Mouse (Mus musculus): ENCODE measurements around the gene Klhl8. TPM values are rescaled to one million over a fixed set of nuclear protein-coding genes. Genes with fewer than 3 reads are reported as not detected.
"Not testable (repeated sequence)": the region's sequence is repeated elsewhere in the genome, so short reads cannot be mapped to it uniquely, and the experiment has no call there.

Klhl8 gene
- total and polyA plus RNA-seq, 2 experiments from 2014 or later: 47.3 to 51.2 TPM

DNA sequence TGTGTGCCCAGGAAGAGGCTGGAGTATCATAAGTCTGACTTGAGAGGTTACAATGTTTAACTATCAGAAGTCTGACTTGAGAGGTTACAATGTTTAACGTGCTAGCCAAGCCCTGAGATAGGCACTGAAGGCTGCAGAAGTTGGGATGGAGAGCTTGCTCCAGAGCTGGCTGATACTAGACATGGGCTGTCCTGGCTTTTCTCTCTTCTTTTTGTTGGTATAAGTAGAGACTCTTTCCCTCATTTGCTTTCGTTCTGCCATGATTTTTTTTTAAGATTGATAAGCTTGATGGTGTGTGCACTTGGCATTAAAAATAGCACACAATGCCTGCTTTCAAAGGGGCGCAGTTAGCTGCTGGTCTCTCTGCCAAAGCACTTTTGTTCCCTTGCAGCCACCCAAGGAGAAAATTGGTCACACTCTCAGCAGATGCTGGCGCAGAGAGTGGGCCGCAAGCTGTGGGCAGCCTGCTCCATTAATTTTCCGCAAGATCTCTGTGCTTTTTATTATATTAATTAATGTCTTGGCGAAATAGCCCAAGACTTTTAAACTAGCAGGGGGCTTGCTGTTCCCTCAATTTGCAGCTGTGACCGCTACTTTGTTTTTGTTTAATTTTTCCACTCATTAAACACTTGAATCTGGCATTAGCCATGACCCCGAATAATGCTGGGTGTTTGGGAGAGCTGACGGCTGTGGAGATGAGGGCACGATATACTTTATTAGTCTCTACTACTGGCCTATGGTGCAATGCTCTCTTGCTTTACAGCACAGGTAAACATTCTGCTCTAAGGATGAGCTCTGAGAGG lies 27.7 kb upstream of the Klhl8 start:
- 7% methylated on average over 11 of the region's 11 CpGs for WGBS
- H3K36me3 ChIP-seq (ENCODE audit: insufficient read depth): no peaks in the 10 kb centered on the region
- ATAC-seq: peak; percentile 88

DNA sequence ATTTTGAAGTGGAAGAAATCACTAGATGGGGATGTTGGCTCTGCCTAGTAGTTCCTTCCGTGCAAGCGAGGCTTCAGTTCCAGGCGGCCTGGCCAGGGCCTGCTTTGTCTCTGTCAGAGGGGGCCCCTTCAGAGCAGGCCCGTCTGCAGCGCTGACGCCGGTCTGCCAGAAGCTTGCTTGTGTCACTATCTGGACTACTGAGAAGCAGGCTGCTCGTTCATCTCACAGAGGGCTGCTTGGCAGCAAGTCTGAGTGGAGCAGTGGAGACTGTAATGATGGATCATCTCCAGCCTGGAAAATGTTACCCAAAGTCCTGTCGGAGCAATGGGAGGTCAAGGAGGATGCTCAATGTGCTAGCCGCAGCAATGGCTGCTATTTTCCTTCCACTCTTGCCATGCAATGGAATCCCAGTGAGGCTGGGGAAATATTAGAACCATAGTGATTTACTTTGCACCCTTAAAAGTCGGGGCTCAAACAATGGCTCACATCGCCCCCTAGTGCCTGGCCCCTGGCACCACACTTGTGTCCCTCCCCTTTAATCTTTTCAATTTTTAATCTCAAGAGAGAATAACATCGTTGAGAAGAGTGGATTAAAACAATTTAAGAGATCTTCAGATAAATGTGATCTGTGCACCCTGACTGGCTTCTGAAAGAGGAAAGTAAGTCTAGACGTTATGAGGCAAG lies 26.0 kb upstream of the Klhl8 start:
- DNase-seq (peak; percentile 39), ATAC-seq (peak; percentile 80)
- 28% methylated on average over 14 of the region's 14 CpGs for WGBS
- Histone ChIP-seq H3K9ac (no peak overlapping the region), H3K4me2 (ENCODE audit: low read depth) (no peak overlapping the region), H3K27me3 (ENCODE audit: insufficient read depth, low read length) (no peaks in the 10 kb centered on the region), H3K4me1 (ENCODE audit: insufficient read depth) (no peaks in the 10 kb centered on the region), H3K4me3 (ENCODE audit: low read depth, low read length) (no peak overlapping the region), H3K36me3 (ENCODE audit: insufficient read depth) (no peaks in the 10 kb centered on the region), H3K9me3 (ENCODE audit: low read length) (no peaks in the 10 kb centered on the region), H3K27ac (ENCODE audit: low read depth, low read length) (no peak overlapping the region)
- peak; percentile 55 for TF ChIP-seq CTCF (IDR thresholded peaks at IDR 0.05; ENCODE audit: low read depth)

More for the DNA sequence above, 27.7 kb upstream of the Klhl8 start:
- H3K27me3 ChIP-seq (ENCODE audit: insufficient read depth, low read length): no peaks in the 10 kb centered on the region
- no peaks in the 10 kb centered on the region for H3K9me3 ChIP-seq (ENCODE audit: low read length)
- no peak overlapping the region for H3K4me3 ChIP-seq (ENCODE audit: low read depth, low read length)
- no peak overlapping the region for H3K27ac ChIP-seq (ENCODE audit: low read depth, low read length)
- H3K9ac ChIP-seq: no peak overlapping the region
- H3K4me2 ChIP-seq (ENCODE audit: low read depth): peak overlapping the region; percentile 1; the same call in 1 of the 2 replicates
- H3K4me1 ChIP-seq (ENCODE audit: insufficient read depth): no peaks in the 10 kb centered on the region
- DNase-seq: peak; percentile 65
- TF ChIP-seq CTCF (IDR thresholded peaks at IDR 0.05; ENCODE audit: low read depth): no peak

GRCm38 (mm10) chr5:103931924-103932323 lies 20.9 kb upstream of the Klhl8 start:
- ATAC-seq; H3K4me3 ChIP-seq (ENCODE audit: low read depth, low read length); H3K36me3 ChIP-seq (ENCODE audit: insufficient read depth); H3K27me3 ChIP-seq (ENCODE audit: insufficient read depth, low read length); H3K4me1 ChIP-seq (ENCODE audit: insufficient read depth); DNase-seq; H3K9me3 ChIP-seq (ENCODE audit: low read length); H3K4me2 ChIP-seq (ENCODE audit: low read depth); H3K9ac ChIP-seq; H3K27ac ChIP-seq (ENCODE audit: low read depth, low read length): not testable (repeated sequence)

DNA sequence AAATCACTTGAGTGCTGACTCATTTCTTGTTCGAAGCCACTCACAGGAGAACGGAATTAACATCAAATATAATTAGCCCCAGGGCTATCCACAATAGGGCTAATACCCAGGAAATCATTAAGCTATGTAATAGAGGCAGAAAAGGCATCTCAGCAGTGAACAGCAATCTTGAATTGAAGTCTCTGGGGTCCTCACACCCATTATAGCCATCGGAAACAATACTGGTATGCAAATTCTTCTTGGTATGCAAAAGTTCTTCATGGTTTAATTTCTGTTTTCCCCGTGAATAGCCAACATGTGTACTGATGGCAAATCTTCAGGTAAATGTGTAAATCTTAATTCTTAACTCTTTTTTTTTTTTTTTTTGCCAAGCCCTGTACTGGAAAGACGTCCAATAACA lies 19.5 kb upstream of the Klhl8 start:
- no peaks in the 10 kb centered on the region for H3K27me3 ChIP-seq (ENCODE audit: insufficient read depth, low read length)

DNA sequence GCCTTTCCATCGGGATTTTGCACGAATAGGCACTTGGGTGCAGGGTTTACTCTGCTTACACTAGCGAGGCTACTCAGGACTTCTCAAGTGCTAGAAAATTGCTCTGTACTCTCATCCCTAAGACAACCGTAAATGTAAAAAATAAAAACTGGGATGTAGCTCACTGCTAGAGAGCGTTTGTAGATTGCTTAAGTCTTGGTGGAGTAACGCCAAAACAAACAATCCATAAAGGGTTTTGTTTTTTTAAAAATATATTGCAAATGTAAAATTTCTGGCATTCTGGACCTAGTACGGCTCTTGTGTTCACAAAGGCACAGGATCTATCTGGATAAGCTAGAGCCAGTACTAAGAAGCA lies 17.1 kb upstream of the Klhl8 start:
- Histone ChIP-seq H3K9me3 (ENCODE audit: low read length) (no peaks in the 10 kb centered on the region), H3K27me3 (ENCODE audit: insufficient read depth, low read length) (no peaks in the 10 kb centered on the region), H3K27ac (ENCODE audit: low read depth, low read length) (no peak overlapping the region), H3K9ac (no peak overlapping the region), H3K4me3 (ENCODE audit: low read depth, low read length) (no peak overlapping the region), H3K36me3 (ENCODE audit: insufficient read depth) (no peaks in the 10 kb centered on the region), H3K4me1 (ENCODE audit: insufficient read depth) (no peaks in the 10 kb centered on the region), H3K4me2 (ENCODE audit: low read depth) (no peak overlapping the region)
- no peak for TF ChIP-seq CTCF (IDR thresholded peaks at IDR 0.05; ENCODE audit: low read depth)
- DNase-seq: no peak
- no peak for ATAC-seq
- 90% methylated on average over 7 of the region's 7 CpGs for WGBS

More for the DNA sequence above, 19.5 kb upstream of the Klhl8 start:
- no peak overlapping the region for H3K4me2 ChIP-seq (ENCODE audit: low read depth)
- TF ChIP-seq CTCF (IDR thresholded peaks at IDR 0.05; ENCODE audit: low read depth): no peak
- H3K36me3 ChIP-seq (ENCODE audit: insufficient read depth): no peaks in the 10 kb centered on the region
- H3K4me3 ChIP-seq (ENCODE audit: low read depth, low read length): no peak overlapping the region
- WGBS: 52% methylated on average over 5 of the region's 5 CpGs
- no peaks in the 10 kb centered on the region for H3K9me3 ChIP-seq (ENCODE audit: low read length)
- DNase-seq: no peak
- H3K9ac ChIP-seq: no peak overlapping the region
- H3K4me1 ChIP-seq (ENCODE audit: insufficient read depth): no peaks in the 10 kb centered on the region
- no peak for ATAC-seq
- no peak overlapping the region for H3K27ac ChIP-seq (ENCODE audit: low read depth, low read length)

- no peaks in the 10 kb centered on the region for H3K9me3 ChIP-seq (ENCODE audit: low read length)
- H3K4me3 ChIP-seq (ENCODE audit: low read depth, low read length): no peak overlapping the region
- WGBS: 30% methylated on average over 27 of the region's 27 CpGs
- DNase-seq (peak; percentile 92), ATAC-seq (peak; percentile 67; the same call in 1 of the 2 replicates)
- TF ChIP-seq CTCF (IDR thresholded peaks at IDR 0.05; ENCODE audit: low read depth): peak; percentile 91
- no peaks in the 10 kb centered on the region for H3K36me3 ChIP-seq (ENCODE audit: insufficient read depth)
- no peak overlapping the region for H3K9ac ChIP-seq
- no peaks in the 10 kb centered on the region for H3K4me1 ChIP-seq (ENCODE audit: insufficient read depth)
- H3K27me3 ChIP-seq (ENCODE audit: insufficient read depth, low read length): no peaks in the 10 kb centered on the region
- no peak overlapping the region for H3K27ac ChIP-seq (ENCODE audit: low read depth, low read length)
- H3K4me2 ChIP-seq (ENCODE audit: low read depth): peak overlapping the region; percentile 45
Measured at GRCm38 (mm10) chr5:103927429-103928195, 16.6 kb upstream of the Klhl8 start.

DNA sequence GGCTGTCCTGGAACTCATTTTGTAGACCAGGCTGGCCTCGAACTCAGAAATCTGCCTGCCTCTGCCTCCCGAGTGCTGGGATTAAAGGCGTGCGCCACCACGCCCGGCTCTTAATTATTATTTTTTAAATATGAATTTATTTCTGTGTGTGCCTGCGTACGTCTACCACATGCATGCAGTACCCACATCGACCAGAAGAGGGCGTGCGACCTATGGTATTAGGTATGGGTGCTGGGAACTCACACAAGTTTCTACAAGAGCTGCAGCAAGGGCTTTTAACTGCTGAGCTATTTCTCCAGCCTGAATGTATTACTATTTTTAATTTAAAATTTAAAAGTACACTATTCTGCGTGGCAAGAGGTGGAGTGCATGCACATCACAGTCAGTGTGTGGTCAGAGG lies 15.3 kb upstream of the Klhl8 start:
- TF ChIP-seq CTCF (IDR thresholded peaks at IDR 0.05; ENCODE audit: low read depth): peak; percentile 59
- Histone ChIP-seq H3K27me3 (ENCODE audit: insufficient read depth, low read length) (no peaks in the 10 kb centered on the region), H3K4me2 (ENCODE audit: low read depth) (no peak overlapping the region), H3K4me1 (ENCODE audit: insufficient read depth) (no peaks in the 10 kb centered on the region), H3K27ac (ENCODE audit: low read depth, low read length) (no peak overlapping the region), H3K36me3 (ENCODE audit: insufficient read depth) (no peaks in the 10 kb centered on the region), H3K9ac (no peak overlapping the region), H3K4me3 (ENCODE audit: low read depth, low read length) (no peak overlapping the region), H3K9me3 (ENCODE audit: low read length) (no peaks in the 10 kb centered on the region)
- 72% methylated on average over 12 of the region's 12 CpGs for WGBS
- no peak for DNase-seq
- ATAC-seq: no peak

All from forebrain, postnatal 0 days (tissue).